Mouse (Mus musculus): ENCODE data around the gene Ccni. TPM values are rescaled to one million over a fixed set of nuclear protein-coding genes. Genes with fewer than 3 reads are reported as not detected.

Ccni gene
- polyA plus RNA-seq, 1 experiment: 214 TPM

- Histone ChIP-seq H3K4me1 (ENCODE audit: control insufficient read depth, insufficient read depth, low read length) (no peaks in the 10 kb centered on the region), H3K36me3 (ENCODE audit: control insufficient read depth, insufficient read depth, low read length, poor library complexity, severe bottlenecking) (peaks cover 45% of the 10 kb centered on the region), H3K9ac (ENCODE audit: low read depth, poor library complexity, severe bottlenecking) (no peak overlapping the region), H3K4me3 (ENCODE audit: low read depth, low read length) (no peak overlapping the region), H3K27ac (ENCODE audit: insufficient read depth, low read length) (no peak overlapping the region), H3K27me3 (ENCODE audit: control insufficient read depth, insufficient read depth, low read length, poor library complexity, severe bottlenecking) (no peaks in the 10 kb centered on the region), H3K9me3 (replicated peaks; ENCODE audit: control insufficient read depth, insufficient read depth, low read length, poor library complexity, severe bottlenecking) (peaks cover 5% of the 10 kb centered on the region; the same call in 1 of the 2 replicates)
- TF ChIP-seq EP300 (IDR thresholded peaks at IDR 0.05; ENCODE audit: insufficient read depth, low read depth, low read length): no peak
- no peak for TF ChIP-seq CTCF (IDR thresholded peaks at IDR 0.05; ENCODE audit: low read depth, low read length)
- no peak for TF ChIP-seq POLR2A (IDR thresholded peaks at IDR 0.05; ENCODE audit: insufficient read depth, low read length)
These were observed 65.5 kb downstream of the Ccni start for GRCm38 (mm10) chr5:93140747-93141146.

GRCm38 (mm10) chr5:93139350-93139749 is 66.9 kb downstream of the Ccni start:
- Histone ChIP-seq H3K4me1 (ENCODE audit: control insufficient read depth, insufficient read depth, low read length) (no peaks in the 10 kb centered on the region), H3K4me3 (ENCODE audit: low read depth, low read length) (no peak overlapping the region), H3K9ac (ENCODE audit: low read depth, poor library complexity, severe bottlenecking) (no peak overlapping the region), H3K27ac (ENCODE audit: insufficient read depth, low read length) (no peak overlapping the region), H3K36me3 (ENCODE audit: control insufficient read depth, insufficient read depth, low read length, poor library complexity, severe bottlenecking) (peaks cover 41% of the 10 kb centered on the region), H3K9me3 (replicated peaks; ENCODE audit: control insufficient read depth, insufficient read depth, low read length, poor library complexity, severe bottlenecking) (peaks cover 5% of the 10 kb centered on the region; the same call in 1 of the 2 replicates), H3K27me3 (ENCODE audit: control insufficient read depth, insufficient read depth, low read length, poor library complexity, severe bottlenecking) (no peaks in the 10 kb centered on the region)
- no peak for TF ChIP-seq CTCF (IDR thresholded peaks at IDR 0.05; ENCODE audit: low read depth, low read length)

DNA sequence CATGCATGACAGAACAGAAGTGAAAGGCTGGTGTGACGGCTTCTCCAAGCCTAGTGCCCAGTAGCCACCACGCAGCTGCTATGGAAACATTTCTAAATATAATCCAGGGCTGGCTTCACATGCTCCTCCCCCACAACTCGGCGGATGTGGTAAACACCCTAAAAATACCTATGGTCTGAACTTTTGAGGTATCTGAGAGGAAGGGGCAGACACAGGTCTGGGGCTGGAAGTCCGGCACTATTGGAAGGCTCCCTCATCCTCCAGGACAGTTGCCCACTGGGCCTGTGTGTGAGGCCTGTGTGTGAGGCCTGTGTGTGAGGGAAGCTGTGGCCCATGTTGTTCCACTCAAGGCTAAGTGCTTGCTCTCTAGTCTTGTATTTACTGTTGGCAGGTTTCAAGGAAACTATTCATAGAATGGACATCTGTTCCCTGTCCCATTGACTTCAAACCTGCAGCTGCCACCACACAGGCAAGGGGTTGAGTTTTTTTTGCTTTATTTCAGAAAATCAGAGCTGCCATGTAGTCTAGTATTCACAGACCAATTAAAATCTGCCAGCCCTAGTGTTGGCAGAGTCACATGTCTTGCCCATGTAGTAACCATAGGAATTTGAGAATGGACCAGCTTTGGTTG is 69.2 kb downstream of the Ccni start:
- H3K4me1 ChIP-seq (ENCODE audit: control insufficient read depth, insufficient read depth, low read length): no peaks in the 10 kb centered on the region
- H3K9ac ChIP-seq (ENCODE audit: low read depth, poor library complexity, severe bottlenecking): no peak overlapping the region
- no peak for TF ChIP-seq EP300 (IDR thresholded peaks at IDR 0.05; ENCODE audit: insufficient read depth, low read depth, low read length)
- no peak for TF ChIP-seq CTCF (IDR thresholded peaks at IDR 0.05; ENCODE audit: low read depth, low read length)
- TF ChIP-seq POLR2A (IDR thresholded peaks at IDR 0.05; ENCODE audit: insufficient read depth, low read length): no peak
- no peaks in the 10 kb centered on the region for H3K27me3 ChIP-seq (ENCODE audit: control insufficient read depth, insufficient read depth, low read length, poor library complexity, severe bottlenecking)
- no peak overlapping the region for H3K4me3 ChIP-seq (ENCODE audit: low read depth, low read length)
- peaks cover 5% of the 10 kb centered on the region; the same call in 1 of the 2 replicates for H3K9me3 ChIP-seq (replicated peaks; ENCODE audit: control insufficient read depth, insufficient read depth, low read length, poor library complexity, severe bottlenecking)
- no peak overlapping the region for H3K27ac ChIP-seq (ENCODE audit: insufficient read depth, low read length)
- H3K36me3 ChIP-seq (ENCODE audit: control insufficient read depth, insufficient read depth, low read length, poor library complexity, severe bottlenecking): peaks cover 28% of the 10 kb centered on the region

DNA sequence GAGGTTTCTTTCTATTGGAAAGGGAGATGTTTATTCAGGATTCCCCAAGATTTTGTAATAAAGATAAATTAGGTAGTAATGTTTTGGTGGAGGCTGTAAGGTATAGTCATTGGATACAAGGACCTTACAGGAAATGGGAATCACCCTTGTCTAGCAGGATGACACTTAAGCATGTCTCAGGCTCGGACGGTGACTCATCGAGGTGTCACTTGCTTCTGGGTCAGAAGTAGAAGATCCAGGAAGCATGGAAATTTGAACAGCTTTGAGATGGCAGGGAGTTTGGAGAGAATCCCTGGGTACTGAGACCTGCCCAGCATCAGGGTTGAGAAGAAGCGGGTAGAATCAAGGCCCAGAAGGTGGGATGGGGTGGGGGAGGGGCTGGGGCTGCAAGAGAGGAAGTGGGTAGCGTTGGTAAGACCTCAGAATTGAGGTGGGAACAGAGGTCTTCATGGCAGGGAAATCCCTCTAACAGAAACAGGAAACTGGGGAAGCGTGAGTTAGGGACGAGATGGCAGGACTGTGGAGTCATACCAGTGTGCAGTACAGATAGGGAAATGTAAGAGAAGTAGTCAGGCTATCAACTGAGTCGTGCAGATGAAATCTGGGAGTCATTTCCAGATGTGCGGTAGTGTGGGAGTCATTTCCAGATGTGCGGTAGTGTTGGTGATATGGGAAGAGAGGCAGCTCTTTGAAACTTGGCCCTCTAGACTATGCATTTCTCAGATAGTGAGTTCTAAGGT is 70.8 kb downstream of the Ccni start:
- H3K27me3 ChIP-seq (ENCODE audit: control insufficient read depth, insufficient read depth, low read length, poor library complexity, severe bottlenecking): no peaks in the 10 kb centered on the region
- no peak overlapping the region for H3K9ac ChIP-seq (ENCODE audit: low read depth, poor library complexity, severe bottlenecking)
- no peak for TF ChIP-seq EP300 (IDR thresholded peaks at IDR 0.05; ENCODE audit: insufficient read depth, low read depth, low read length)
- TF ChIP-seq POLR2A (IDR thresholded peaks at IDR 0.05; ENCODE audit: insufficient read depth, low read length): no peak
- TF ChIP-seq CTCF (IDR thresholded peaks at IDR 0.05; ENCODE audit: low read depth, low read length): no peak
- no peaks in the 10 kb centered on the region for H3K4me1 ChIP-seq (ENCODE audit: control insufficient read depth, insufficient read depth, low read length)
- H3K27ac ChIP-seq (ENCODE audit: insufficient read depth, low read length): no peak overlapping the region
- H3K36me3 ChIP-seq (ENCODE audit: control insufficient read depth, insufficient read depth, low read length, poor library complexity, severe bottlenecking): peaks cover 17% of the 10 kb centered on the region
- H3K4me3 ChIP-seq (ENCODE audit: low read depth, low read length): no peak overlapping the region
- peaks cover 5% of the 10 kb centered on the region; the same call in 1 of the 2 replicates for H3K9me3 ChIP-seq (replicated peaks; ENCODE audit: control insufficient read depth, insufficient read depth, low read length, poor library complexity, severe bottlenecking)

DNA sequence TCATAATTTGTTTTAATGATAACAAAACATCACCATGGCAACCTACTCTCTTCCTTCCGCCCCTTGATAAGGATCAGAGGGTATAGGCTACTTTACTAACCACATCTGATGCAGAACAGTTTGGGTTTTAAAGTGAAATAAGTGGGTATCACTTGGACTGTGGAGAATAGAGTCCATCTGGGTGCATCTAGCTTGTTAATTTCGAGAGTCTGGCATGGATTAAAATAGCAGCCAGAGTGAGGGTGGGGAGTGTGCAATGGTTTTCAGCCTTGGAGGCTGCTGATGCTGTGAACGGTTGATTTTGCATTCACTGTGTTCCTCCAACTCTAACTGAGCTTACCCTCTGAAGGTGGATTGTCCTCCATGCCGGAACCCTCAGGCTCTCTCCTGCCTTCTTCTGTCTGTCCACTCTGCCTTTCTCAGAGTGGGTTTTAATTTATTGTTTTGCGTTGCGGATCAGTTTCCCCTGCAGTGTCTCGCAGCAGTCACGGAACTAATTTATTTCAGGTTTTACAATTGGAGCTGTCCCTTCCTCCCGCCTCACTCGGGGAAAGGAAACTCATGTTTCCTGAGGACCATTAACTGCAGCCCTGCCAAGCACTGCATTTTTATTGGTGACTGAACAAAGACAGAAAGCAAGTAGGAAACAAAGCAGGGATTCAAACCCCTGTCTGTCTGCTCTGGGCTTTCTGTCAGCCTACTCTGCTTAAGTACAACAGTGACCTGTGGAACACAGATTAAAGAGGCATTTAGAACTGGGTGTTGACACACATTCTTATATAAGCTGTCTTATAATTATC is 72.7 kb downstream of the Ccni start:
- Histone ChIP-seq H3K27ac (ENCODE audit: insufficient read depth, low read length) (no peak overlapping the region), H3K27me3 (ENCODE audit: control insufficient read depth, insufficient read depth, low read length, poor library complexity, severe bottlenecking) (no peaks in the 10 kb centered on the region), H3K36me3 (ENCODE audit: control insufficient read depth, insufficient read depth, low read length, poor library complexity, severe bottlenecking) (0 out of 2 replicates have a peak, but pooled peaks cover 3% of the 10 kb centered on the region), H3K4me3 (ENCODE audit: low read depth, low read length) (no peak overlapping the region), H3K9me3 (replicated peaks; ENCODE audit: control insufficient read depth, insufficient read depth, low read length, poor library complexity, severe bottlenecking) (peaks cover 5% of the 10 kb centered on the region; the same call in 1 of the 2 replicates), H3K4me1 (ENCODE audit: control insufficient read depth, insufficient read depth, low read length) (no peaks in the 10 kb centered on the region), H3K9ac (ENCODE audit: low read depth, poor library complexity, severe bottlenecking) (no peak overlapping the region)
- TF ChIP-seq CTCF (IDR thresholded peaks at IDR 0.05; ENCODE audit: low read depth, low read length) (no peak), POLR2A (IDR thresholded peaks at IDR 0.05; ENCODE audit: insufficient read depth, low read length) (no peak), EP300 (IDR thresholded peaks at IDR 0.05; ENCODE audit: insufficient read depth, low read depth, low read length) (no peak)

Other genes with a start within 250 kb of the Ccni start
- 5.3 and 6.5 TPM in 2 replicates for gene Sowahb, start 161.5 kb downstream of the Ccni start, polyA plus RNA-seq (2011; ENCODE audit: insufficient read depth, insufficient read length, low read depth, missing spikeins)
- 187 and 194 TPM in 2 replicates for gene Sept11, start 113.1 kb downstream of the Ccni start, polyA plus RNA-seq (2011; ENCODE audit: insufficient read depth, insufficient read length, low read depth, missing spikeins)
- gene 2010109A12Rik, start within 50 bp of the Ccni start, polyA plus RNA-seq (2011; ENCODE audit: insufficient read depth, insufficient read length, low read depth, missing spikeins): 0.97 and 1.2 TPM in 2 replicates
- gene Ccng2, start 60.8 kb upstream of the Ccni start, polyA plus RNA-seq (2011; ENCODE audit: insufficient read depth, insufficient read length, low read depth, missing spikeins): 22.3 and 24.7 TPM in 2 replicates